Mouse (Mus musculus): ENCODE results near the gene R3hcc1l. TPM values are rescaled to one million over a fixed set of nuclear protein-coding genes. Genes with fewer than 3 reads are reported as not detected.

The R3hcc1l gene
- total RNA-seq, 2 experiments from 2014 or later, result 13.4 to 20.7 TPM

DNA sequence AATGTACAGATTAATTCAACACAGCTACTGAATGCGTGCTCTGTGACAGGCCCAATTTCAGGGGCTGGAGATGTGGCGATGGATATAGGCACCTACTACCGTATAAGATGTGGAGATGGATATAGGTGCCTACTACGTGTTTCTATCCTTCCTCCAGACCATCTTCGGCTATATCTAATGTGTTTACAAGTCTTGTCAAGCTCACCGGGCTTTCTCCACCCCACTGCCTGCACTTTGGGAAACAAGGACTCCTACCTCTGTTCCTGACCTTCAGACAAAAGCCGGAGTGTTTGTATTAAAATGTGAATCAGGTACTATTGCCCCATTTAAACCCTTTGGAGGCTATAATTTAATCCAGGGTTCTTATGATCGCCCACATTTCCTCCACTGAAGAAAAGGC is 2.4 kb upstream of the R3hcc1l start:
- Histone ChIP-seq H3K4me3 (no peak overlapping the region), H3K27ac (no peak overlapping the region)
- TF ChIP-seq CTCF (IDR thresholded peaks at IDR 0.05), result no peak
- no peak for DNase-seq
- intact Hi-C loops (cut with DNase I), result no loop called here

DNA sequence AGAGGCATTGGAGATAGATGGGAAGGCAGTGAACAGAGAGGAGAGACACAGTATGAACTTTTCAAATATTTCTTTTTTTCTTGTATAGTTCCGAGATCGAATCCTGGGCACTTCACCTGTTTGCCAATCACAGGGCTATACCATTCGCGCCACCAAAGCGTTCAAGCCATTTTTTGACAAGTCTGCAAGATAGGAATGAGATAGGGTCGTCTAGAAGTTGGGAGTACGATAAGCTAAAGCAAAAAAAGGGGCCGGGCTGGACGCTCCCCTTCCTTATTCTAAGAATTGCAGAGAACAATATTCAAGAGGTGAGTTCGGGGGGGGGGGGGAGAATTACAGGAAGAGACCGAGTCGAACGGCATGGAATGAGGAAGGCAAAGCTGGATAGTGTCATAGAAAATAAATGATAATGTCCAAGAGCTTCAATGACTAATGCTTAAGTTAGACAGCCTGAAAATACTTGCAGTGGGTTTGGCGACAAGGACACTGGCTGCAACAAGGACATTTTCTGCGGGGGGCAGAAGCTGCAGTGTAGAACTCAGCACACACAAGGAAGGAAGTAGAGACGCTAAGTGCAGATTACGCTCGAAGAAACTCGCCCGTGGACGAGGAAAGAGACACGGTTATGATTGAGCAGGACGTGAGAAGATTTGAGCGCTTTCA is 471 bp upstream of the R3hcc1l start:
- Histone ChIP-seq H3K27ac (peak overlapping the region; percentile 96), H3K4me3 (peak overlapping the region; percentile 100)
- intact Hi-C loops (cut with DNase I), result no loop called here
- no peak for TF ChIP-seq CTCF (IDR thresholded peaks at IDR 0.05)
- DNase-seq, result no peak

DNA sequence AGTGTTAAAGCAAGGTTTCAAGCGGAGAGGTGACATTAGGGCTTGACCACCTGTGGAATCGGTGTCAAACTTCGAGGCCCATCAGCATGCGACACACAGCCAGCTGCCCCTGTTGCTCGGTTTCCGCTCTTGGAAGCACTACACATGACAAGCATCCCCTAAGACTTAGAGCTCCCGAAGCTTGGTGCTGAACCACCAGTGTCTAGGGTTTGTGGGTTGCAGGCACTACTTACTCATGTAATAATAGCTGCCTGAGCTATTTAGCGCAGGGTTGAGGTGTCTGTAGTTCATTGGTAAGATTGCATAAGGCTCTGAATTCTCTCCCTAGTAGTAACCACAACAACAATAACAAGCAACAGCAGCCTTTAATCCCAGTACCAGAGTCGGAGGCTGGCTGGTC is 1.2 kb downstream of the R3hcc1l start:
- TF ChIP-seq CTCF (IDR thresholded peaks at IDR 0.05), result no peak
- H3K27ac ChIP-seq, result peak overlapping the region; percentile 96
- intact Hi-C loops (cut with DNase I), result loop anchor here (5.0 kb wide), 1 partner anchor 43 kb away; no protein-coding TSS in a partner anchor
- DNase-seq, result peak; percentile 21
- H3K4me3 ChIP-seq, result peak overlapping the region; percentile 100

DNA sequence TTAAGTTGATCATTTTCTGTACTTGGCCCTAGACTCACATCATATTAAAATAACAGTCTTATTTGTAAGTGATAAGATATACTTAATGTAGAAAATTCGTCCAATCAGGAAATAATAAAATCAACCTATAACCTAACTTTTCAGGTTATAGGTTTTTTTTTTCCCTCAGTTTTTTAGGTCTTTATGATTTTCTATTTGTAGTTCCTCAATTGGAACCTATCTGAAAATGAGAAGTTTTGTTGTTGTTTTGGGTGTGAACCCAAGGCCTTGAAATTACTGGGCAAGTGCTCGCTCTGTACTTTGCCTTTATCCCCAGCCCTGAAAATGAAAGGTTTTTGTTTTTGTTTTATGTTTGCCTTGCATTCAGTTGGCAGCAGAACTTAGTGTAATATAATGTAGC is 6.1 kb downstream of the R3hcc1l start:
- intact Hi-C loops (cut with DNase I), result loop anchor here (5.0 kb wide), 1 partner anchor 38 kb away; no protein-coding TSS in a partner anchor
- no peak overlapping the region for H3K27ac ChIP-seq
- DNase-seq, result no peak
- no peak for TF ChIP-seq CTCF (IDR thresholded peaks at IDR 0.05)
- H3K4me3 ChIP-seq, result no peak overlapping the region

DNA sequence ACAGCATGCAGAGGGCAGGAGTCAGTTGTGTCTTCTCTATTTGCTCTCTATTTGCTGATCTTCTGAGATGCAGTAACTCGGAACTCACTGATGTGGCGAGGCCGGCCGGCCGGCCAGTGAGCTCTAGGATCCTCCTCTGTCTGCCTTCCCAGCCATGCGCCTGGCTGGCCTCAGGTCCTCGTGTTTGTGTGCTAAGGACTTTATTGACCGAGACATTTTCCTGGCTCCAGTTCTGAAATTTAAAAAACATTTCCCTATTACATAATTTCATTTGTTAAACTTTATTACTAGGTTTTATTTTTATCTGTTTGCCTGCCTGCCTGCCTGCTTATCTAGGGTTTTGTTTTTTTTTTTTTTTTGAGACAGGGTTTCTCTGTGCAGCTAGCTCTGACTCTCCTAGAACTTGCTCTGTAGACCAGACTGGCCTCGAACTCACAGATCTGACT is 11.5 kb downstream of the R3hcc1l start:
- Histone ChIP-seq H3K27ac (0 out of 2 replicates have a peak overlapping the region, but pooled peaks have one; percentile 8), H3K4me3 (no peak overlapping the region; the same call in 1 of the 2 replicates)
- no peak for TF ChIP-seq CTCF (IDR thresholded peaks at IDR 0.05)
- DNase-seq, result peak; percentile 51
- intact Hi-C loops (cut with DNase I), result no loop called here

DNA sequence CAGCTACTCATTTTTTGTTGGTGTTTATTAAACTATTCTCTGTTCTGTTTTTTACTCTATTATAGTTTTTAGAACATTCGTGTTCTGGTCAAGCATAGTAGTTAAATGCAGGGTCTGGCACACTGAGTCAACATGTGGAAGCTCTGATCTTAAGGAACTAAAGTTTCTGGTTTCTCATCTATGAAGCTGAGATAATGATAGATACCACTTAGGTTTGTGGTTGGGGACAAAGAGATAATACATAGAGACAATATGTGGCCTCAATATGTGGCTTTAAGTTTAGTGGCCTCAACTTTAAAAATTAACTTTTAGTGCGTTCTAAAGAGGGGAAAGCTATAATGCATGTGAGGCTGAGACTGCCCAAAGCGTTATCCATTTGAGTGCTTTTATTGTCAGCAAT is 15.9 kb downstream of the R3hcc1l start:
- Histone ChIP-seq H3K27ac (no peak overlapping the region), H3K4me3 (no peak overlapping the region)
- TF ChIP-seq CTCF (IDR thresholded peaks at IDR 0.05), result no peak
- intact Hi-C loops (cut with DNase I), result no loop called here
- DNase-seq, result no peak

DNA sequence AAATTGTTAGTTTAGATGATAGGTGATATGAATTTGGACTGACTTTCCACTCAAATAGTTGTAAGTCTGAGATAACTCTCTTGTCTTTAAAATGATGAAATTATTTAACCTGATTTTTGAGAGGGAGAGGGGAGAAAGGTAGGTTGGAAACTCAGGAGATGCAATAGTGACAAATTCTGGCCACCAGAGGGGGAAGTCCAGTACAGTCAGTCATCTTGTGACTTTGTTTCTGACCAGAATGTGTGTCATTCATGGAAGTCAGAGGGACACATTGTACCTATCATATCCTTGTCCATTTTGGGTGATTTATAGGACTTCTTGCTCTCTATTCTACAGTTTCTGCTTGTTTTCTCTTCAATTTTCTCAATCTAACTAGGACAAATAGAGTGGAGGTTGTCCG is 19.0 kb downstream of the R3hcc1l start:
- H3K27ac ChIP-seq, result no peak overlapping the region
- TF ChIP-seq CTCF (IDR thresholded peaks at IDR 0.05), result peak; percentile 41
- no peak overlapping the region for H3K4me3 ChIP-seq
- intact Hi-C loops (cut with DNase I), result no loop called here
- DNase-seq, result no peak

DNA sequence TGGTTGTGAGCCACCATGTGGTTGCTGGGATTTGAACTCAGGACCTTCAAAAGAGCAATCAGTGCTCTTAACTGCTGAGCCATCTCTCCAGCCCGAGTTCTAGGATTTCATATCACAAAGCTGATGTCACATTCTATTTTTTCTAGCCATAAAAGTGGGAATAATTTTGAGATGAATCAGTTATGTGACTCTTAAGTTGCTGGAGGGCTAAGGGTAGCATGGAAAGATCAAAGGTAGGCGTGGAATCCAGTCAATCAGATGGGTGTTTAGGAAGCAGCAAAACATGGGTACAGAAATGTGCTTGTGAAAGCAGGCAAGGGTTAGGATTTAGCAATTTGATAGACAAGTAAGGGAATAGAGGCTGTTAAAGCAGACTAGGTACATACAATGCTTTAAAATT is 20.4 kb downstream of the R3hcc1l start:
- no peak overlapping the region for H3K4me3 ChIP-seq
- DNase-seq, result no peak
- intact Hi-C loops (cut with DNase I), result no loop called here
- no peak for TF ChIP-seq CTCF (IDR thresholded peaks at IDR 0.05)
- H3K27ac ChIP-seq, result peak overlapping the region; percentile 43; the same call in 1 of the 2 replicates

DNA sequence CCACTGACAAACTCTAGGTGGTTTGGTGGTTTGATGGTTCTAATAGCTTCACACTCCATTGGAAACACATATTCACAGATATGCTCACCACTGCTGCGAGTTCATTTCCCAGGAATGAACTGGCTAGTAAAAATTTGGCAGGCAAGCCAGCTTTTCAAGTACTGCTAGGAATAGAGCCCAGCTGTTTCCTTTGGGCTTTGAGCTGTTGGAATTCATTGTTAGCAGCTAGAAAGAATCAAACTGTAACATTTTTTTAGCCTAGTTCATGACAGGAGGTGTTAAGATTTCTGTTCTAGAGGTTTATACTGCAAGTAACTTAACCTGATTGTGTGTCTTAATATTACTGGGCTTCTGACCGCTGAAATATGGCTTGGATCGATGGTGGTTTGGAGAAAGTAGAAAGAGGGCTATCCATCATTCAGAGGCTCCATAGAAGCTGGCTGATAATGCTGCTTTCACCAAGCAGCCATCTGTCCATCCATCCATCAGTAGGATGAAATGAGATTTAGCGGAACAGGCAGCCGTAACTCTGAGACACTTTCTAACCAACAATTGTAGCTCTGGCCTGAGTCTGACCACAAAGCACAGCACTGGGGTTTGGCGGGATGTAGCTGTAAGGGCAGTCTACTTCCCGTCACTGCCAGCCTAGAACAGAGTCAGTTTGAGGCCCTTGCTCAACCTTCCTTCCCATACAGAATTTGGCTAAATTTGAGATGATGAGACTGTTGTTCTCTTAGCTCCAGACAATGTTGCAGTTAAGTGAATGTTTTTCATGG is 21.0 kb downstream of the R3hcc1l start:
- no peak for TF ChIP-seq CTCF (IDR thresholded peaks at IDR 0.05)
- peak overlapping the region; percentile 43 for H3K27ac ChIP-seq
- peak overlapping the region; percentile 5; the same call in 1 of the 2 replicates for H3K4me3 ChIP-seq
- peak; percentile 24 for DNase-seq
- intact Hi-C loops (cut with DNase I), result no loop called here

DNA sequence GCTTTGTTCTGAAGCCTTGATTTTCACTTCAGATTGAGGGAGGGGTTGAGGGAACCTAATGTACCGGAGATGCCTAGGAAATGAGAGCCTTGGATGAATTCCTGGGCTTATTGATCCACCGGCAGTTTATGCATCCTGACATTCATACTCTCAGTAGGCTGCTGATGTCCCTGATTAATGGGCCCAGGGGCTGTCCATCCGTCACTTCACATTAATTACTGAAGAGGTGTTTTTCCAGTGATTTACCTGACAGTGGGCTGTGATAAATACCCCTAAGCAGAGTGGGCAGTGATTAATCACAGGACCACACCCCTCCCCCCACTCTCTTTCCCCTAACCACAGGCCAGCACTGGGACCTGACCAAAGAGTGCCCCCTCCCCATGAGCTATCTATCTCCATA is 22.1 kb downstream of the R3hcc1l start:
- TF ChIP-seq CTCF (IDR thresholded peaks at IDR 0.05), result no peak
- no peak overlapping the region for H3K4me3 ChIP-seq
- no peak overlapping the region for H3K27ac ChIP-seq
- DNase-seq, result no peak
- intact Hi-C loops (cut with DNase I), result no loop called here

DNA sequence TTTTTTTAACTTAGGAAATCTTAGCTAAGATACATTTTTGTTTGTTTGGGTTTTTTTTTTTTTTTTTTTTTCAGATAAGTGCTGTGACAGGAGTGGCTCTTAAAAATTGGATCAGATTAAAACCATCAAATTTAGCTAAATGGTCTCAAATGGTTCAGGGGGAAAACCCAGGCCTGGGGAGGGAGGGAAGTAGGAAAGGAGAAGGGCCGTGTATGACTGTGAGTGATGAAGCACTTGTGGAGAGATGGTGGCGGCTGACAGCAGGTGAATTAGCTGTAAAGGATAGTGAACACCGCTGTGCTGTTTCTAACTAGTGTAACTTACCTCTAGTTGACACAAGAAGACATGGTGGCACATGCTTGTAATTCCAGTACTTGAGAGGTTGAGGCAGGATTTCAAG is 40.1 kb downstream of the R3hcc1l start:
- intact Hi-C loops (cut with DNase I), result no loop called here
- no peak overlapping the region for H3K27ac ChIP-seq
- no peak overlapping the region for H3K4me3 ChIP-seq
- TF ChIP-seq CTCF (IDR thresholded peaks at IDR 0.05), result no peak
- no peak for DNase-seq

DNA sequence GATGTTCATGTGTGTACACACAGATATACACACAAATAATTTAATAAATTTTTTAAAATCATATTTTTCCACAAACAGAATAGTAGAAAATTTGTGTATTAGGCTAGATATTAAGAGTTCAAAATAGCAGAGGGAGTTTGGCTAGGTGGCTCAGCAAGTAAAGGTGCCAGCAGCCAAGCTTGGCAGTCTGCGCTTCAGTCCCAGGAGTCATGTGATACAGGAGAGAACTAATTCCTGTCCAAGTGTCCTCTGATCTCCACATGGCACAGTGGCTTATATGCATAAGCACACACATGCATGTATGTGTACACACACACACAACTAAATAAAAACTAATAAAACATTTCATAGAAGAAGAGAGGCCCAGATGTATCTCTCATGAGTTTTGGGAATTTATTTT is 43.4 kb downstream of the R3hcc1l start:
- H3K4me3 ChIP-seq, result no peak overlapping the region
- H3K27ac ChIP-seq, result no peak overlapping the region; the same call in 1 of the 2 replicates
- intact Hi-C loops (cut with DNase I), result loop anchor here (5.0 kb wide), 1 partner anchor 40 kb away; no protein-coding TSS in a partner anchor
- TF ChIP-seq CTCF (IDR thresholded peaks at IDR 0.05), result no peak
- peak; percentile 68 for DNase-seq

DNA sequence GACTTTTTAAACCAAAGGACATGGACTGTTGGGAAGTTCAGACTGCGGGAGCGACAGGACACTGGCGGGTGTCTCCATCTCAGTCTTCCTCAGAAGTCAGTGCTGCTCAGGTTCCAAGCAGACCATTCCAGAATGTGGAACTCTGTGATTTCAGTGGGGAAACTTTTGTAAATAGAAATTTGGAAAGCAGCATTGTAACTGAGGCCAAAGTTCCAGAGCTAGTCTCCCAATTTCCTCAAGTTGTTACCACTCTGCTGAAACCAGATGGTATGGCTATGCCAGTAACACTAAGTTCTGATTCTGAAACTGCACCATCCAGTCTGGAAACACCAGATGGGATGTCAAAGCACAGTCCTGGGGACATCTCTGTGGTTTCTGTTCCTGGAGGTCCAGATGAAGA is 44.4 kb downstream of the R3hcc1l start:
- no peak overlapping the region for H3K4me3 ChIP-seq
- TF ChIP-seq CTCF (IDR thresholded peaks at IDR 0.05), result no peak
- intact Hi-C loops (cut with DNase I), result loop anchor here (5.0 kb wide), 1 partner anchor 41 kb away; no protein-coding TSS in a partner anchor
- no peak for DNase-seq
- peak overlapping the region; percentile 16; the same call in 1 of the 2 replicates for H3K27ac ChIP-seq

Measured in gastrocnemius, adult 2 months (tissue).